Mouse (Mus musculus): Measurements from ENCODE around the gene Vipr2.
A peak's percentile ranks its signal among the peaks of the same experiment; 100 is the strongest.

The Vipr2 gene

DNA sequence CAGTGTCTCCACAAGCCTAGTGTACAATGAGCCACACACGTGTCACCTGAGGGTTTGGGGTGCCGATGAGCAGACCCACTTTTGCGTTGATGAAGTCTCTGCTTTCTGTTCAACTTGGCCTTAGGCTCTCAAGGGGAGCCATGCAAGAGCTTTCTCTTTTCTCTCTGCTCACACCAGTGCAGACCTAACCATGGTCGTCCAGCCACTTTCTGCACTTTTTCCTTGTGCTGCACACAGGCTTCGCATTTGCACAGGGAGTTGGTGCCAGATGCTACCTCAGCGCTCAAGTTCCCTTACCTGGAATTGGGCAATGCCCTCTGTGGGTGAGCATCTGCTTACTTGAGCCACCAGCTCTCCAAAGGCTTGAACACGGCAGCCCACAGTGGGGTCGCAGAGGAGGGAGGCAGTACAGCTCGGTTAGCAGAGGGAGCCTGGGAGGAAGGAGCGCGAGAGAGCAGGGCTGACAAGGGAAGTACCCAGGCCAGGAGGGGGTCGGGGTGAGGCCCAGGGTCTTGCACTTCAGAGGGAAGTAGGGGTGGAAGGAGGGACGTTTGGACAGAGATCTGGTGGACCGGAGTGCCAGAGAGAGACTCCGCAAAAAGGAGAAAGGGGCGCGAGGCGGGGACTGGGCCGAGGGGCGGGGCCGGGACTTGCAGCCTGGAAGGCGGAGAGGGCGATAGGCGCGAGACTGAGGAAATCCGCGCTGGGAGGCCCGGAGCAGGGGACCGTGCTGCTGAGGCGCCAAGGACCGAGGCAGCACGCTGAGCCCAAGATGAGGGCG lies at the start of gene Vipr2:
Gene Vipr2, plus strand, starts transcription at position 653 of the 781 bp plus-strand sequence.
- DNase-seq (ENCODE audit: low spot score): peak; percentile 25

DNA sequence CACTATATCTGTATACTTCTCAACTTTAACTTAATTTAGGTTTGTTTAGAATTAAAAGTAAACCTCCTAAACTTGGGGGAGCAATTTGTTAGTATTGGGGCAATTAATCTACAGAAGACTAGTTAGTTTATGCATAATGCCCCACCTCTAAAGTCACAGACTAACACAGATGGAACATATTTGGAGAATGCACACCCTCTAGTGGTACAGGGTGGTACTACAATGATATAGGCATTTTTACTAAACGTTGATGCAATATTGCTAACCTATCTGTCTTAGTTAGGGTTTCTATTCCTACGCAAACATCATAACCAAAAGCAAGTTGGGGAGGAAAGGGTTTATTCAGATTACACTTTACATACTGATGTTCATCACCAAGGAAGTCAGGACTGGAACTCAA lies 49.4 kb upstream of the Vipr2 start:
- no peak for DNase-seq (ENCODE audit: low spot score)

DNA sequence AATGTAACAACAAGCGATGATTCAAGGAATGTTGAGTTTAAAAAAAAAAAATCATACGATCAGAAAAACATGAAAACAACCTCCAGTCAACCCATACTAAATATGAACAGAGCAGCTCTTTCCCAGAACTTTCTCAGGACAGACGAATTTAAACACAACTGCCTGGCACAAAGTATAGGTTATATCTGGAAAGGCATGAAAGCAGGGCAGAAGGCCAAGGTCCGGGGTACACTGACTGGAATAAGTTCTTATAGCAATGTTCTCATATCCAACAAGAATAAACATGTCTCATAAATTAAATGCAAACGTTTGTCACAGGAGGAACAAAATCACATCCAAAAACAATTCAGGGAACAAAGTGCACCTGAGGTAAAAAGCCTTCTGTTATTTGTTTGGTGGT lies 42.2 kb upstream of the Vipr2 start:
- DNase-seq (ENCODE audit: low spot score): no peak

DNA sequence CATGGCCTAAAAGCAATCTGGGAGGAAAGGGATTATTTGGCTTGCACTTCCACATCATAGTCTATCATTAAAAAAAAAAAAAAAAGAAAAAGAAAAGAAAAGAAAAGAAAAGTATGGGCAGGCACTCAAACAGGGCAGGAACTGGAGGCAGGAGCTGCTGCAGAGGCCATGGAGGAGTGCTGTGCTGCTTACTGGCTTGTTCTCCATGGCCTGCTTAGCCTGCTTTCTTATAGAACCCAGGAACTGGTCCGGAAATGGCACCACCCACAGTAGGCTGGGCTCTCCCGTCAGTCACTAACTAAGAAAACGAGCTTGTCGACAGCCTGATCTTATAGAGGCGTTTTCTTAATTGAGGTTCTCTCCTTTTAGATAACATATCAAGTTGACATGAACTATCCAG lies 32.7 kb upstream of the Vipr2 start:
- no peak for DNase-seq (ENCODE audit: low spot score)

DNA sequence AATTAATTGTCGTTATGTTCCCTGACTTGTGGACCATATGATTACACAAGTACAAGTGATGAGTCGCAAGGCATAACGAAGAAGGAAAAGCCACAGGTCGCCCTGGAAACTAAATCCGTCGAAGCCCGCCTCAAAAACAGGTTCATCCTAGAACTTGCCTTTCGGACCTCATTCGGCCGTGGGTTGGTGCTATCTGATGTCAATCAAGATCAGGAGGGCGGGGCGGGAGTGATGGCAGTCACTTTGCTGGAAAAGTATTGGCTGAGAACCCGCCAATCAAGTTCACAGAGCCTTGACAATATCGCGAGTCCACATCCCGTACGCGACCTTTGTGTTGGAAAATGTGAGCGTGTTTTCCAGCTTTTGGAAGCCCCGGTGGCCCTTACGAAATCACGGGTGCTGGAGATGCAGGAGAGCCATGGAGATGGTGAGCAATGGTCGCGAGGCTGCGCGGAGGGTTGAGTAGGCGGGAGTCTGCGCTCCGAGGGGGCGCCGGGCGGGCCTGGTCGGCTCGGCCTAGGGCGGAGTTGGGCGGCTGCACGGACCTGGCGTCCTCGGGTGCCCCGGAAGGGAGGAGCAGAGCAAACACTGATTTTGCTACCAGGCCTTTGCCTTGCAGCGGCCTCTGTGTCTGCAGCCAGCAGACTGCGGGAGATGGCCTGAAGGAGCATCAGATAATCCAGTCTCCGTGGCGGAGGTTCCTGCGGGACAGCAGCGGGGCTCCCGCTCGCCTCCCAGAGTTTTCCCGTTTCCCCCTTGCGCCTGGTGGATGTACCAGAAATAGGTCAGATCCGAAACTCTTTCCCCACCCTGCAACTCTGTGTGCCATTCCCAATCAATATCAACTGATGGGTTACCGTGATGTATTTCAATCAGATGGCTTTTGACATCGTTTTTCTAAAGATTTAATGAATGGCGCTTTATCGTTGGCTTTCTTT lies 29.8 kb upstream of the Vipr2 start, which contains the start of gene Zfp386:
Gene Zfp386, plus strand, starts transcription at position 285 of the 938 bp plus-strand sequence.
- DNase-seq (ENCODE audit: low spot score): peak; percentile 96

DNA sequence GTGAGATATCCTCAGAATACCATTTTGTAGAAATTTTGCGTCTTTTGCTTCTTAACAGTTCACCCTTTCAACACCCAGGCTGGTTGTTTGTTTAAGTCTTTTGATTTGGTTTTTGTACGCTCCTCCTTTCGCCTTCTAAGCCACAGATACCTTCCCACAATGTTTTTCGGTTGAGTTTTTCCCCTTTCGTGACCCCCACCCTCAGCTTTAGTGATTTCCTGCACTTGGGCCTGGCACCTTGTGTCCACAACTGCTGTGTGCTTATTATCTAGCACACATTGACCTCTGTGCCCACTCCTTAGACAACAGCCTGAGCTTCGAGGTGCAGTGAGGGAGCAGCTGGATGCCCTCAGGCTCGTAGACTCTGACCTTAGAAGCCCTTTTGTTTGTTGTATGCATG lies 28.8 kb upstream of the Vipr2 start:
- no peak for DNase-seq (ENCODE audit: low spot score)

DNA sequence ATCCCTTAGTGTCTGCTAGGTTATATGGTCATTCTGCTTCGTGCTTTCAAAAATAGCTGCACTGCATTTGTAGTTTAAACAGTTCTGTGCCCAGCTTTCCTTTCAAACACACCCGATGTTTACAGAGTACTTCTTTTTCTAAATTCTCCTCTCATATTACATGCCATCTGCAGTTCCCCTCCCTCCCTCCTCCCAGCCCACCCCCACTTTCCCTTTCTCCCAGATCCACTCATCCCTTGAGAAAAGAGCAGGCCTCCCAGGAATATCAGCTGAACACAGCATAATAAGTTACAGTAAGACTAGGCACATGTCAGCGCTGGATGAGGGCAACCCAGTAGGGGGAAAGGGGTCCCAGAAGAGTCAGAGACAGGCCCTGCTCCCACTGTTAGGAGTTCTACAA lies 28.3 kb upstream of the Vipr2 start:
- DNase-seq (ENCODE audit: low spot score): no peak

DNA sequence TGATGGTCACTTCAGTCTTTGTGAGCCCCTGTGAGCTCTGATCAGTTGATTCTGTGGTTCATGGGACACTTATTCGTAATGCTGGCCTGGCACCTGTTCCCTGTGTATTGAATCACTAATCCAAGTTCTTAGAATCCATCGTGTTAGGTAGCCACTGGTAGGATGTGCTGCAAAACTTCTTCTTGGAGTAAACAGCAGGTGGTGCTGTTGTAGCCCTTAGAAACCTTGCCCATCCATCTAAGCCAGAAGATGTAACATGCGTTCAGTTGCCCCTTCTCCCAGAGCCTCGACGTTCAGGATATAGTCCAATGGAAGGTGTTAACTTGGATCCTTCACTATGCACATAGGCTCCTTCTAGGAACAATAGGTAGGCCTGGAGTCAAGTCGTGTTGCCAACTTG lies 27.8 kb upstream of the Vipr2 start:
- no peak for DNase-seq (ENCODE audit: low spot score)

DNA sequence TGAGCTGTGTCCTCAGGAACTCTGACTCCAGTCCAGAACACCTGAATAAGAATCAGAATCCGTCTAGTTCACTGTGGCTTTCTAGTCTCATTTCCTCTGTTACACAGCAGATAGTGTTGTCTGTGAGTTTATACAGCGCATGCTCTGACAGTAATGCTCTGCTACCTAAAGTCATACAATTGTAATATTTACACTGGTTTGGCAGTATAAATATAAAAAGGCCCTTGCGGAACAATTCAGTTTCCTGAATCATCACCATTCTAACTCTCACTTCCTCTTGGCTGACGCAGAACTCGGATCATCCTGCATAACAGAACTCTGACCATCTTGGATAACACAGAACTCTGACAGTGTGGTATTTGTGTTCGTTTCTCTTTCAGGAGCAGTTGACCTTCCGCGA lies 23.2 kb upstream of the Vipr2 start:
- DNase-seq (ENCODE audit: low spot score): no peak

DNA sequence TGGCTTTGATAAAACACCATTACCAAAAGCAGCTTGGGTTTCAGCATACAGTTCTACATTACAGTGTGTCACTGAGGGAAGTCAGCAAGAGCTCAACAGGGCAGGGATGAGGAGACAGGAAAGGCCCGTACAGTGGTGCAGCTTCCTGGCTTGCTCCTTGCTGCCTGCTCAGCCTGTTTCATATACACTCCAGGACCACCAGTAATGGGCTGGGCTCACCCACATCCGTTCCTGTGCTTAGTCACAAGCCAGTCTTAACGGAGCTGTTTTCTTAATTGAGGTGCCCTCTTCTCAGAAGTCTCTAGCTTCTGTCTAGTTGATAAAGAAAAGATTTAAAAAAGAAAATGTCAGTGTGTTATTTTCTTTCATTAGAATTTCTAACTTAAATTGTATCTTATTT lies 21.4 kb upstream of the Vipr2 start:
- DNase-seq (ENCODE audit: low spot score): no peak

DNA sequence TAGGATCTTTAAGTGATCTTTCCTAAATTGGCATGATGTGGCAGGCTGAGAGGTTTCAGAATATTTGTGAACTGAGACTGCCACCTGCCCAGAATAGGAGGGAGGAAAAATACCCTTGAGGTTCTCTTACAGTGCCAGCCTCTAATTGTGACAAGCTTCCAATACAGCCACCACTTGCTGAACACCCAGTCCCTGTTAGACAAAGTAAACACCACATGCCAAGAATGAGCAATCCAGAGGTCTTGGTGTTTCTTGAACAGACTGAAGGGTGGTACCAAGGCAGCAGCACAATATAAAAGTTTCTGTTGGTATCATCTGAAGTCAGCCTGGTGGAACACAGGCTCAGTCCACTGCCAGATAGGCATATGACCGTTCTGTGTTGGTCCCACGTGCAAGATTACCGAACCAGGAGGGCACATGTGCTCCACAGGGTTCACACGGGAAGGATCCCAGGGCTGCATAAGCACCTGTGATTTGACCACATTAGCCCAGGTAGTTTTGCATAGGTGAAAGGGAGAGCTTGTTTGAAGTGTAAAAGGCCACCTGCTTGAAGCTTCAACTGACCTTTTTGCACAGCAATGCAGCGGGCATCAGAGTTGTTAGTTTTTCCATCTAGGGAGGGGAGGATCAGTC lies 15.8 kb upstream of the Vipr2 start:
- no peak for DNase-seq (ENCODE audit: low spot score)

DNA sequence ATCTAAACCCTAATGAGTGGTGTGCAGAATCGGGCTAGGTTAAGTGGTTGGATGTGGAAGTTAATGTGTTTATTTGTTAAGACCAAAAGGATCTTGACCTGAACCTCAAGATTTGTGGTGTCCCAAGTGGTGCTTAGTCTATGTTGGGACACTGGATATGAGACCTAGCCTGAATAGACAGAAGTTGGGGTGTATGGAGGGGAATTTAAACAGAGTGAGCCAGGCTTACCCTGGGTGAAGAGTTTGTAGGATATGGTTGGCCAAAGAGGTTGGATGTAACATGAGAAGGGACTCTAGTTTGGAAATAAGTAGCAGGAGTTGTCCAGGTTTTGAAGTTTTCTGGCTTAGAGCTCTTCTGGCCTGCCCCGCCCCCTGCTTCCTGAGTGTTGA lies 15.3 kb upstream of the Vipr2 start:
- no peak for DNase-seq (ENCODE audit: low spot score)

DNA sequence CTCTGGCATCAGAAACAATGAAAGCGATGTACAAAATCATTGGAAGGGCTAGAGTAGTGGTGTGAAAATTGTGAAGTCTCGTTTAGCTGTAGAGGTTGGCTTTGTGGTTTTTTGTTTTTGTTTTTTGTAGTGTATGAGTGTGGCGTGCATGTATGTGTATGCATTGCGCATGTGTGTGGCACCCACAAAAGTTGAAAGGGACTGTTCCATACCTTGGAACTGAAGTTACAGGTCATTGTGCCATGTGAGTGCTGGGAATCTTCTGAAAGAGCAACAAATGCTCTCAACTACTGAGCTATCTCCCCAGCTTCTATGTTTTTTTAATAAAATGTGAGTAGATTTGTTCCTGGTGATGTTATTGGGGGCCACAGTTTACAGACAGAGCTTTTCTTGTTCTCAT lies 14.5 kb upstream of the Vipr2 start:
- DNase-seq (ENCODE audit: low spot score): no peak

DNA sequence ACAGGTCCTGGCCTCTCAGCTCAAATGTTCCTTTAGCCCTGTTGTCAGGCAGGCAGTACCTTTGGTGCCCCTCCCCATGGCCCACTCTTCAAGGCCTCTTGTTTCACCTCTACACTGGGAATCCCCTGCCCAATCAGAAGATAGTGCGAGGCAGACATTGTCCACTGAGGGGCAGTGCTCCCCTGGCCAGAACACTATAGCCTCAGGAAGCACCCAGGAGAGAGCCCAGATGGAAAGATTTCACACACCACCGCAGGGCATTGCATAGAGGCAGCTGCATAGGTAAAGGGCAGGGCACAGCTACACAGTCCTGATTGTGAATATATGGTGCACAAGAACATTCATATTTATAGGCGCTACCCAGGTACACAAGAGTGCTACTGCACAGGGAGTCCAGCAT lies 6.5 kb upstream of the Vipr2 start:
- no peak for DNase-seq (ENCODE audit: low spot score)

DNA sequence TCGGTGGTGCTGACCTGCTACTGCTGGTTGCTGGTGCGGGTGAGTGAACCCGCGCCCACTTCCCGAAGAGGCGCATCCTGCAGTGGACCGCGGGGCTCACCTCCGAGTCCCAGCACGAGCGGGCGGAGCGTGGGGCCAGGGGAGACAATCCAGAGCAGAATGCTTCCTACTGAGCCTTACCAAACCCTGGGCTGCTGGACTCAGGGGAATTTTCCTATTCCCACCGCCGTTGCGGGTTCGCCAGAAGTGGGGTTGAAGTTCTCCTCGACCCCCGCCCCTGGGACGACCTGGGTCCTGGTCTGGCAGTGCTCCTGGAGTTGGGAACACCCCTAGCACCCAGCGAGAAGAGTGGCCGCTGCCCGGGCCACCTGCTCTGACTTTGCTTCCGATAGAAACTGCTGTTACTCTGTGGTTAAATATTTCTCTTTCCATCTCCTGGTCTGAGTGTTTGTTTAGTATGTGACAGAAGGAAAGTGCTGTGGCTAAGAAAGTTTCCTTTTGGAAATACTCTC lies 385 bp downstream of the Vipr2 start:
- no peak for DNase-seq (ENCODE audit: low spot score)

DNA sequence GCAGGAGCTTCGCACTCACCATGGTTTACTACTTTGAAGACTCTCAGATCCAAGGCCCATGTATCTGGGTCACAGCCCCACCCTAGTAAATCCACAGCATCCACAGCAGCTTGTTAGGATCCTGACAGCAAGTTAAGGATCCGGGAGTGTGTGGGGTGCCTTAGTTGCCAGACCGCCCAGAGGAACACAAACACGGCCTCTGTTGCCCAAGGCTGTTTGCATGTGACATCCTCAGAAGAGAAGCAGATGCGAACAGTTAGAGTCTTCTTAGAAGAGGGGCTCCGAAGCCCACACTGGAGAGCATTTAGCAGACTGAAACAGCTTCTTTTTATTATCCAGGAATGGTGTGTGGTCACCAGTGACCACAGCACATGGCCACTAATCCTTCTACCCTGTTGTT lies 5.6 kb downstream of the Vipr2 start:
- no peak for DNase-seq (ENCODE audit: low spot score)

DNA sequence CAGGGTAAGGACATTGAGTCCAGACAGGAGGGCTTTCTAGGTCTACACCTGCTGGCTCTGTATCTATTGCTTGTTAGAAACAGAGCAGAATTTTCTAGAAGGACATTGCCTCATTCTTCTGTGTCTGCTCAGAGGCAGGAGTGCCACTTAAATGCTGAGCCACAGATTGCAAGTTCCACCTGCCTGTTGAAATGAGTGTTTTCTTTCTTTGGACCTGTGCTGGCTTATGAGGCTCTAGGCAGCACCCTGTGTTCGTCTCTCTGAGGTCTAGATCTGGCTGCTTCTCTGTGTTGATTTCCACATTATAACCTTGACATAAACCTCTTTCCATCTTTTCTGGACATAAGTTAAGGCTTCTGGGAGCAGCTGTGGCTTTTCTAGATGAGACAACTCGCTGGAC lies 6.8 kb downstream of the Vipr2 start:
- DNase-seq (ENCODE audit: low spot score): no peak

DNA sequence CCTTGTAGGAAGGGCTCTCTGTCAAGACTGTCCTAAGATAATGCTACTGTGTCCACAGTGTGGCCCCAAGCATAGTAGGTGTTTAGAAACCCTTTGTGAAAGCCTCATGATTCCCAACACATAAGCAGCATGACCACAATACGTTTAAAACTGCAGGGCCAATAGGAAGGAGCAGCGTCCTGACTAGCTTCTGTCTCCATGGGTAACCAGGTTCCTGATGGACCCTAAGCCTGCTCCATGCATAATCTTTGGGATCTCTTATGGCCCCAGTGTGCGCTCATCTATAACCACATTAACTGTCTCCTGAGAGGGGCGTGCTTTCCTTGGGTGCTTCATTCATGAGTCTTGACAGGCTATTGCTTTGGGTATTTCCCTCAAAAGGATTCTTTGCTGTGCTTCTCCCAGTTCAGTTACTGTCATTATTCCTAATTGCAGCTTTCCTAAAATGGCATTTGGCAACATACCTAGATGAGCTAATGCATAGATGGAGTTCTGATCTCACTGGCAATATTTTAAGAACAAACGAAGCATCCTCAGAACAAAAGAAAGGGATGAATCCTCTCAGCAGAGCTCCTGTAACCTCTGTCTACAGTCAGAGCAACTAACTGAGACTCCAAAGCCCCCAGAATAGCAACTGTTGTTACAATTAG lies 9.6 kb downstream of the Vipr2 start:
- DNase-seq (ENCODE audit: low spot score): no peak

DNA sequence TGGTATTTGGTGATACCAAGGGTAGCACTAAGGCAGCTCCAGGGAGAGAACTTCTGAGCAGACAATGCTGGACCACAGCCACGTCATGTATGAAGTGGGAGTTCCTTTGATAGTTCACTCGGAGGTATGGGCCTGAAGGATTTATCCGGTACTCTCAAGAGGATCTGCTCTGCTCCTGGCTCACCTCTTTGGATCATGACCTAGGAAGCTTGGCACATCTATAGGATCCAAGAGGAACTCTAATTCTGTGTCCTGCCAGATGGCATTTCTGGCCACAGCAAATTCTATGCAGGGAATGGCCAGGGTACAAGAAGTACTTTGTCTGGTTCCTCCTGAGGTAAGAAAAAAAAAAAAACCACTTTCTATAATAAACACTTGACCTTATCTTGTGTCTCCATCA lies 12.3 kb downstream of the Vipr2 start:
- DNase-seq (ENCODE audit: low spot score): no peak

DNA sequence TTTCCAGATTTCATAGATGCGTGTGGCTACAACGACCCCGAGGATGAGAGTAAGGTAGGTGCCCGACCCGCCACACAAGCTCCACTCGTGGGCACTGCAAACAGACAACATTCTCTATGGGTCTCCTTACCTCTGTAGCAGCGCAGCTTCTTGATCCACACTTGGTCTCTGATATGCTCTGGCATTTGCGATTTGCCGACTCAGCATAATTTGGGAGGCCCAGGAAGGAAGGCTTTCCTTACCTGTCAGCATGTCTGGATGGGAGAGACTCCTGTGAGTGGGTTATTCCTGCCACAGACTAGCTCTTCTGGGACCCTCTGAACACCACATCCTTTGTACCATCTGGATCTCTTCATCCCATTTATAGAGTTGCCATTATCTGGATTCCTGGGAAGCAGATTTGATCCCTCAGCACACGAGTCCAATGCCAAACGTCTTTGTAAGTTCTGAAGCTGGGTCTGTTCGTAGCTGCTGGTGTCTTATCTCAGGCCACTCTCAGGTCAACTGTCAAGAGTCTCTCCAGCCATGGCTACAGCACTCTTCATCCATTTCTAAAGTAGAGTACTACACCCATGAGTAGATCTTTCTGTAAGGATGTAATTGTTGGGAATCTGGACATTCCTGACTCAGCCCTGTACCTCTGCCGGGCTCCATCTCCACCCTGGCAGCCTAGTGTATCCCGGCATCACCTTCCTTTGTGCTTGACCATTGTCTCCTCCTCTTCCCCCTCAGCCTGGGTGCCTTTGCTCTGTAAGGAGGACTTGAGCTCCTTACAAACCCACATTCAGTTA lies 17.4 kb downstream of the Vipr2 start:
- DNase-seq (ENCODE audit: low spot score): no peak

DNA sequence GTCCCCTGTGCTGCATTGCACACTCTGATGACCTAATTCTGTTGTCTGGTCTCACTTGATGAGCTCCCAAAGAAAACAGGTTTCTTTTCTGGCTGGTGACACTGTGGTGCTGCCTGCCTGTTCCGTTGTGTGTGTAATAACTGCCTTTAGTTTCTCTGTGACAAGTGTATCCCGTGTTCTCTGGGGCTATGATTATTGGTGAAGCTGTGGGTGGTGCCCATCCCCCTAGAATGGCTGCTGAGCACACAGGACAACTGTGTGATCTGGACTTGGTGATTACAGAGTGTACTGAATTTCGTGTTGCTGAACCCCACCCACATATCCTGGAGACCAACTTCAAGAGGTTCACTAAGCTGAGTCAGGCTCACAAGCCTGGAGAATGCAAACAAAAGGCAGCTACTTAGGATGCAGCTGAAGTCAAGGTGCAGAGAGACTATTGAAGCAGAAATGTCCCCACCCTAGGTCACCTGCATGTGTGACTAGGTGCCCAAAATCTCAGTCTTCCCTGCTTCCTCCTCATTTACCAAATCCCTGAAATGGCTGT lies 18.9 kb downstream of the Vipr2 start:
- DNase-seq (ENCODE audit: low spot score): no peak

Data from ovary, adult 18-20 months (tissue).